ENCODE assay signal across 11 mouse cellular contexts in genomic region chr13:99940601-99941000, GRCm38 (mm10). TPM values are rescaled to one million over a fixed set of nuclear protein-coding genes. Genes with fewer than 3 reads are reported as not detected.
DNase-seq lines count a peak whose midpoint lies in the region; ATAC-seq and TF ChIP-seq lines count a peak whose summit lies in the region.
"Had no signal": no experiment of that assay in that cellular context is flagged by ENCODE, and none has a peak within 500 bp of the region (broad histone marks: within the 10 kb centered on the region; RNA-seq: fewer than 3 reads in every experiment).

No protein-coding gene starts in this region.

- no peaks in the 10 kb centered on the region for H3K27me3 ChIP-seq in hindbrain, embryonic 15.5 days
- H3K27me3 ChIP-seq in midbrain, embryonic 16.5 days (ENCODE audit: control insufficient read depth, insufficient read depth, low read depth, low read length): no peaks in the 10 kb centered on the region
- H3K27me3 ChIP-seq: liver, embryonic 12.5 days had no signal

- H3K4me2 ChIP-seq in hindbrain, embryonic 15.5 days: no peak overlapping the region
- no peak overlapping the region for H3K4me2 ChIP-seq in midbrain, embryonic 16.5 days (ENCODE audit: low read length)
- H3K4me2 ChIP-seq: liver, embryonic 12.5 days had no signal

- no peak overlapping the region for H3K27ac ChIP-seq in ES-E14 (ENCODE audit: insufficient read depth, low read depth, low read length, poor library complexity, severe bottlenecking)
- no peak overlapping the region for H3K27ac ChIP-seq in hindbrain, embryonic 15.5 days (replicated peaks)
- peak overlapping the region; percentile 54 for H3K27ac ChIP-seq in midbrain, embryonic 16.5 days (ENCODE audit: low read length)
- H3K27ac ChIP-seq: liver, embryonic 12.5 days had no signal

- peaks cover 0 to 2% of the 10 kb centered on the region in 2 experiments; a peak in 1 of 4 replicates for H3K4me1 ChIP-seq in ES-E14 (ENCODE audit: control insufficient read depth in 2 of 2, insufficient read depth in 2 of 2, low read length in 2 of 2, poor library complexity in 1 of 2)
- peaks cover 30% of the 10 kb centered on the region for H3K4me1 ChIP-seq in hindbrain, embryonic 15.5 days (replicated peaks)
- H3K4me1 ChIP-seq in midbrain, embryonic 16.5 days (ENCODE audit: control insufficient read depth, insufficient read depth, low read length): peaks cover 13% of the 10 kb centered on the region
- H3K4me1 ChIP-seq: liver, embryonic 12.5 days had no signal

- in situ Hi-C loops in ES-E14 (cut with MboI; ENCODE audit: low sequenced_read_pairs in 2 of 2, unreplicated experiment in 2 of 2): no loop called here

- ATAC-seq in hindbrain, embryonic 15.5 days (ENCODE audit: low FRiP score, low read depth): peak; percentile 90
- ATAC-seq in midbrain, embryonic 16.5 days: peak; percentile 93
- ATAC-seq in CD4-positive, CD25-positive, alpha-beta regulatory T cell, adult 4 months: no peak
- ATAC-seq in erythroid progenitor cell, adult 5-6 weeks (replicated peaks; ENCODE audit: low FRiP score, poor library complexity, severe bottlenecking): no peak
- ATAC-seq: liver, embryonic 12.5 days had no signal

- 12% methylated on average over 2 of the region's 2 CpGs for WGBS in hindbrain, embryonic 15.5 days
- 13% methylated on average over 2 of the region's 2 CpGs for WGBS in midbrain, embryonic 16.5 days

- H3K4me3 ChIP-seq in ES-E14 (ENCODE audit: insufficient read depth in 1 of 2, low read depth in 1 of 2, low read length in 2 of 2, poor library complexity in 1 of 2, severe bottlenecking in 1 of 2): no peak overlapping the region
- H3K4me3 ChIP-seq in hindbrain, embryonic 15.5 days: no peak overlapping the region
- no peak overlapping the region for H3K4me3 ChIP-seq in midbrain, embryonic 16.5 days (ENCODE audit: low read depth, low read length)
- H3K4me3 ChIP-seq: liver, embryonic 12.5 days had no signal

- H3K9ac ChIP-seq in ES-E14 (ENCODE audit: insufficient read depth, low read depth, low read length, poor library complexity, severe bottlenecking): no peak overlapping the region
- H3K9ac ChIP-seq in hindbrain, embryonic 15.5 days: no peak overlapping the region
- no peak overlapping the region for H3K9ac ChIP-seq in midbrain, embryonic 16.5 days (ENCODE audit: low read depth, low read length)
- H3K9ac ChIP-seq: liver, embryonic 12.5 days had no signal

- DNase-seq in ES-E14 (ENCODE audit: low read depth, low spot score): peak; percentile 25
- peak; percentile 83 for DNase-seq in embryo, embryonic 11 days
- no peak for DNase-seq in urinary bladder, postnatal 4 days (ENCODE audit: low spot score in 2 of 2)
- no peak for DNase-seq in spleen, postnatal 14 days (ENCODE audit: low spot score in 2 of 2)

- no peaks in the 10 kb centered on the region for H3K9me3 ChIP-seq in ES-E14 (ENCODE audit: control insufficient read depth, insufficient read depth, low read depth, low read length)
- no peaks in the 10 kb centered on the region for H3K9me3 ChIP-seq in hindbrain, embryonic 15.5 days
- no peaks in the 10 kb centered on the region for H3K9me3 ChIP-seq in midbrain, embryonic 16.5 days (replicated peaks; ENCODE audit: control insufficient read depth, low read length, poor library complexity, severe bottlenecking)

- H3K36me3 ChIP-seq in ES-E14 (ENCODE audit: control insufficient read depth, insufficient read depth, low read length, poor library complexity, severe bottlenecking): no peaks in the 10 kb centered on the region
- H3K36me3 ChIP-seq in hindbrain, embryonic 15.5 days: no peaks in the 10 kb centered on the region
- H3K36me3 ChIP-seq in midbrain, embryonic 16.5 days (ENCODE audit: control insufficient read depth, insufficient read depth, low read length): no peaks in the 10 kb centered on the region
- H3K36me3 ChIP-seq: liver, embryonic 12.5 days had no signal

TF ChIP-seq in ES-E14, 5 proteins besides CTCF, POLR2A, EP300 and RAD21:
- no peak for TF ChIP-seq CHD2 (IDR thresholded peaks at IDR 0.05; ENCODE audit: low read depth, low read length)
- no peak for TF ChIP-seq HCFC1 (IDR thresholded peaks at IDR 0.05; ENCODE audit: borderline replicate concordance, insufficient read depth, low read length)
- no peak for TF ChIP-seq ZNF384 (IDR thresholded peaks at IDR 0.05; ENCODE audit: low read depth, low read length)
- no peak for TF ChIP-seq ZC3H11A (IDR thresholded peaks at IDR 0.05; ENCODE audit: borderline replicate concordance, low read depth, low read length)
- no peak for TF ChIP-seq MAFK (IDR thresholded peaks at IDR 0.05; ENCODE audit: insufficient read depth, low read depth, low read length)

RNA-seq across cellular contexts. Expression of gene Cartpt, which starts 39.7 kb away (rescaled TPM):
- not detected in 2 replicates for total RNA-seq in ES-E14 (2012; rRNA removed)
- polyA plus RNA-seq in hindbrain, embryonic 15.5 days (2015; fragmentation: Nextera tagmentation; extraction: Ambion mirVana): 26.6 and 32.2 TPM in 2 replicates
- polyA plus RNA-seq in midbrain, embryonic 16.5 days (2015; fragmentation: Nextera tagmentation; extraction: Ambion mirVana): 13.4 and 17.0 TPM in 2 replicates
- not detected for polyA plus RNA-seq in CD4-positive, CD25-positive, alpha-beta regulatory T cell, adult 4 months (2017; shearing (Covaris generic))
- not detected in 2 replicates for total RNA-seq in erythroid progenitor cell, adult 5-6 weeks (2015; ENCODE audit: low replicate concordance)
- not detected in 2 replicates for total RNA-seq in erythroid progenitor cell, adult 5-6 weeks (2017; ENCODE audit: low replicate concordance)
- total RNA-seq: common myeloid progenitor, adult 5-6 weeks; hematopoietic stem cell, adult 5-6 weeks had no signal

Comparison
In these comparisons a context has a peak if more than half of its experiments do, and no peak if none do; other contexts are left out.
1. DNase-seq: peak in ES-E14 (single experiment) and embryo, embryonic 11 days (single experiment); none in urinary bladder, postnatal 4 days (0 of 2) and spleen, postnatal 14 days (0 of 2).
2. ATAC-seq: peak in hindbrain, embryonic 15.5 days (single experiment) and midbrain, embryonic 16.5 days (single experiment); none in CD4-positive, CD25-positive, alpha-beta regulatory T cell, adult 4 months (single experiment) and erythroid progenitor cell, adult 5-6 weeks (single experiment).
3. RNA of gene Cartpt, which starts 39.7 kb away (polyA plus RNA-seq): 26.6 to 32.2 TPM in hindbrain, embryonic 15.5 days and 13.4 to 17.0 TPM in midbrain, embryonic 16.5 days; not detected in CD4-positive, CD25-positive, alpha-beta regulatory T cell, adult 4 months; every median in the first group is over 10 times any median in the second.